Mouse (Mus musculus) stomach, embryonic 14.5 days (tissue): Measurements from ENCODE around the gene Plcb4. TPM values are rescaled to one million over a fixed set of nuclear protein-coding genes. Genes with fewer than 3 reads are reported as not detected.

ENCODE experiments used
- ATAC-seq: fragments of 200-750 bp; cut with Nextera tagmentation; 2 replicates; pipeline ENCODE4 v1.8.0; 2017; ENCODE audit warnings: low read depth, moderate TSS enrichment; ENCODE audit not compliant: insufficient number of reproducible peaks, insufficient read depth, low FRiP score
- H3K27ac ChIP-seq: fragments of 300-500 bp; sonication (generic); 2 replicates; pipeline ENCODE4 v1.5.1; 2014; ENCODE audit warnings: mild to moderate bottlenecking, low read length, moderate library complexity, mixed read lengths
- H3K27me3 ChIP-seq: fragments of 300-500 bp; sonication (generic); 2 replicates; pipeline ENCODE4 v1.6.1; 2014; ENCODE audit warnings: low read length, control low read depth, mixed read lengths; ENCODE audit not compliant: control insufficient read depth, insufficient read depth
- H3K36me3 ChIP-seq: fragments of 300-500 bp; sonication (generic); 2 replicates; pipeline ENCODE4 v1.6.1; 2014; ENCODE audit warnings: mild to moderate bottlenecking, control low read depth, low read length, moderate library complexity, mixed read lengths; ENCODE audit not compliant: control insufficient read depth, insufficient read depth
- H3K4me1 ChIP-seq: fragments of 300-500 bp; sonication (generic); 2 replicates; pipeline ENCODE4 v1.6.1; 2014; ENCODE audit warnings: low read length, control low read depth, mixed read lengths; ENCODE audit not compliant: control insufficient read depth, insufficient read depth
- H3K4me2 ChIP-seq: fragments of 300-500 bp; sonication (generic); replicated peaks from 2 replicates; pipeline ENCODE4 v1.6.1; 2014; ENCODE audit warnings: low read depth, low read length, control low read depth
- H3K4me3 ChIP-seq: fragments of 300-500 bp; sonication (generic); 2 replicates; pipeline ENCODE4 v1.5.1; 2014; ENCODE audit warnings: low read depth, low read length, control low read depth
- H3K9ac ChIP-seq: fragments of 300-500 bp; sonication (generic); replicated peaks from 2 replicates; pipeline ENCODE4 v1.6.1; 2014; ENCODE audit warnings: low read depth, mild to moderate bottlenecking, control low read depth, low read length, moderate library complexity, mixed read lengths
- H3K9me3 ChIP-seq: fragments of 300-500 bp; sonication (generic); 2 replicates; pipeline ENCODE4 v1.6.1; 2016; ENCODE audit warnings: low read depth, low read length, control low read depth; ENCODE audit not compliant: control insufficient read depth
- WGBS: fragments of 180-500 bp; shearing (Covaris S2); extraction: QIAGEN DNeasy Blood & Tissue Kit; methylation state at CpG from one replicate; pipeline ENCODE4 v1.1.7; 2014; 5-methylcytosine and 5-hydroxymethylcytosine counted together
- polyA plus RNA-seq: library from polyadenylated mRNA; unstranded; fragments of >200 nt; fragmentation: Nextera tagmentation; extraction: Ambion mirVana; gene quantifications from 2 replicates; pipeline ENCODE4 v1.2.1, GENCODE M21; 2014

Gene Plcb4
- polyA plus RNA-seq, 1 experiment from 2014 or later: 51.4 TPM

DNA sequence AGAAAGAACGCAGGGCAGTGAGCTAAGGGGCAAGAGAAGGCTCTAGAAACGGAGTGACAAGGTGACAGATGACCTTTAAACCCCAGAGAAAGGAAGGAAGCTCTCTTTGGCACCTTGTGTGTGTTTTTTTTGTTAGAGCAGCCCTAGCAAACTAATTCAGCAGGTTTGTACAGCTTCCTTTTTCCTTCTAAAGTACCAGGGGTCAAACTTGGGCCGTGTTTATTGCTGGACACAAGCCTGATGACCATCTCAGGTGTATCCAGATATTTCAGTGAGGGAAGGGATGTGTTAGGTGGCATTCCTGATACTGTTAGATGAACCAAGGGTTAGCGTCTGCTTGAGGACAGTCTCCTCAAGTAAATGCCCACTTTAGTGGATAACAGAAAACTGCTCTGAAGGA is 116.2 kb downstream of the Plcb4 start:
- H3K4me1 ChIP-seq: peaks cover 3% of the 10 kb centered on the region; the same call in 1 of the 2 replicates
- H3K4me3 ChIP-seq: no peak overlapping the region
- no peak for ATAC-seq
- WGBS: 64% methylated on average over 4 of the region's 4 CpGs
- H3K27me3 ChIP-seq: no peaks in the 10 kb centered on the region
- no peaks in the 10 kb centered on the region for H3K36me3 ChIP-seq
- no peak overlapping the region for H3K27ac ChIP-seq
- no peaks in the 10 kb centered on the region for H3K9me3 ChIP-seq
- H3K4me2 ChIP-seq: no peak overlapping the region
- H3K9ac ChIP-seq: no peak overlapping the region

DNA sequence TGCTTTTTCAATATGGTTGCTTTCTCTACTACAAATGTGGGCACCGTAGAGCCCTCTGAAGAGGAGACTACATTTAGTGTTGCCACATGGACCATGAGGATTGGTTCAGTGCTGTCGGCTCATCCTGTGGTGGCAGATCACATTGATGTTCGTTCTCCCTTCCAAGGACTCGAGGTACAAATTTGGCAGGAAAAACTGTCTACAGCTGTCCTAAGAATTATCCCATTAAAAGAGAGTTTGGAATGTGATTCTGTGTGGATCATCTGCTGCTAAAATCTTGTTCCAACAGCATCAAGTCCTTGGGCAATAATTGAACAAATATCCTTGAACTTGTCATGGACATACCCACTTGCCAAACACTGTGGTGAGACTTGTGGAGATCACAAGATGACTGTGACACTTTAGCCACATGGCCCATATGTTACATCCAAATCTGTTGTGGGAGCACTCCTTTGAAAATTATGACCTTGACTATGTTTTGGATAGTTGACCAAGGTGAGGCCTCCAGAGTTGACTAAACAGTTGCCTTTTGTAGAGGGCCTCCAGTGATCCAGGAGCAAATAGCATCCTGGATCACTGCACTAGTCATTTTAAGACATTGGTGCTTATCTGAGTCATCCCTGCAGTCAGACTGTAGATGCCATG is 117.4 kb downstream of the Plcb4 start:
- WGBS: 94% methylated on average over 4 of the region's 4 CpGs
- no peak for ATAC-seq
- Histone ChIP-seq H3K36me3 (no peaks in the 10 kb centered on the region), H3K9me3 (no peaks in the 10 kb centered on the region), H3K4me2 (no peak overlapping the region), H3K9ac (no peak overlapping the region), H3K4me3 (no peak overlapping the region), H3K27me3 (no peaks in the 10 kb centered on the region), H3K4me1 (no peaks in the 10 kb centered on the region), H3K27ac (no peak overlapping the region)

DNA sequence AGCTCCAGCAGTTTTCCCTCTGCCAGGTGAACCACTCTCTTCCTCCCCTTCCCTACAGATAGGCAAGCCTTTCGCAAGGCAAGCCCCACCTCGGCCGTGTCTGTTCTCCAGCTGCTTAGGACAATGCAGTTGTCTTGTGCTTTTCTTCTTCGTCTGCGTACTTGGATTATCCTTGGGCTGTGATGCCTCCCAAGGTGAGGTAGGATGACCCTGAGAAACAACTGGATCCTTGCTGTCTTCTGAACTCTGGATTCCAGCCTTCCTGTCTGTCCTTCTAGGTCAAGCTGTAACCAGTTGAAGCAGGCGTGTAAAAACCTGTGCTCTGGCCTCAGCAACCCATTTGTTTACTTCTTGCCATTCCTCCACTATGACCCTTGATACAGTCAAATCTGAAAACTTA is 122.6 kb downstream of the Plcb4 start:
- no peak overlapping the region for H3K4me2 ChIP-seq
- ATAC-seq: no peak
- H3K36me3 ChIP-seq: no peaks in the 10 kb centered on the region
- H3K4me1 ChIP-seq: no peaks in the 10 kb centered on the region
- no peaks in the 10 kb centered on the region for H3K27me3 ChIP-seq
- no peaks in the 10 kb centered on the region for H3K9me3 ChIP-seq
- 70% methylated on average over 6 of the region's 6 CpGs for WGBS
- no peak overlapping the region for H3K4me3 ChIP-seq
- no peak overlapping the region for H3K27ac ChIP-seq
- no peak overlapping the region for H3K9ac ChIP-seq

DNA sequence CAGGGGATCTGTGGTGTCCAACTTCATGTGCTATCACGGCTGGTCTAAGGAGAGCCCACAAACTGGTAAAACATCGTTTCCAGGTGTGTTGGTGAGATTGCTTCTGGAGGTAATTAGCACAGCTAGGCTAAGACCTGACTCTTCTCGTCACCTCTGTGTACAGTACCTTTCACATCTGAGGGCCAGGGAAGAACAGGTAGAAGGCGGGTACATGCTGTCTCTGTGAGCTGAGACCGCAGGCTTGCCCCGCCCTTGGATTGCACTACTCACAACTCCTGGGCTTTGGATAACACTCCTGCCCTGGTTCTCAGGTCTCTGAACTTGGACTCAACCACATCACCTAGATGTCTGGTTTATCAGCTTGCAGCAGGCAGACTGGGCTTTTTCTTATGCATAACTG is 128.6 kb downstream of the Plcb4 start:
- H3K27ac ChIP-seq: no peak overlapping the region
- H3K4me1 ChIP-seq: no peaks in the 10 kb centered on the region
- H3K36me3 ChIP-seq: no peaks in the 10 kb centered on the region
- no peaks in the 10 kb centered on the region for H3K9me3 ChIP-seq
- H3K4me2 ChIP-seq: no peak overlapping the region
- no peak overlapping the region for H3K9ac ChIP-seq
- H3K4me3 ChIP-seq: no peak overlapping the region
- ATAC-seq: no peak
- WGBS: 85% methylated on average over 6 of the region's 6 CpGs
- no peaks in the 10 kb centered on the region for H3K27me3 ChIP-seq

DNA sequence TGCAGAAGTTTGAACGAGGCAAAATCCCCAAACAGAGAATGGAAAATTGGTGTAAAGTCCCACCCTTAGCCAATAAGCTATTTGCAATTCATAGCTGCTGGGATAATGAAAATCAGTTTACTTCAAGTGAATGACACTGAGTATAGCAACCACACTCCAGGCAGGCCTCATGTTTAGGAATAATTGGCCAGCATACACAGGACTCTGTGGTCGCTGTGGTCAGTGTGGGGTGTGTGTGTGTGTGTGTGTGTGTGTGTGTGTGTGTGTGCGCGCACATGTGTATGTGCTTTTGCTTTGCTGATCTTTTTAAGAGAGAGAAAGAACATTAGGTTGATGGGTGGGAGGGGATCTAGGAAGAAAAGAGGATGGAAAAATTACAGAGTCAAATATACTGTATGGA is 134.1 kb downstream of the Plcb4 start:
- WGBS: 94% methylated on average over 4 of the region's 4 CpGs

DNA sequence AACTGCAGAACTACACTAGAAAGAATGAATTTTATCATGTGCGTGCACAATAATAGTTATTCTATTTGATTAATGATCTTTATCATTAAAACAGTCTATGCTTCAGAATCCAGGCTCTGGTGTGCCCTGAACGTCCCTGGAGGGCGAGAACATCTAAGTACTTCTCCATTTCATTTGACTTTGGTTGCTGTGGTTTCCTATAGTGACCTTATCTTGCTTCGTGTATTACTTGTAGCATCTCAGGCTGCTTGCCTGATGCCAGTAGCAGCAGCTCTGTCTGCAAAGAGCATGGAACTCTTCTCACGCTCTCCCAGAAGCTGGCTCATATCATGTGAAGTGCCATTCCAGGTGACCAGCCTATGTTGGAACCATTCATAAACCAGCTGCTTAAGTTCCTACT is 137.9 kb downstream of the Plcb4 start:
- no peaks in the 10 kb centered on the region for H3K9me3 ChIP-seq
- H3K9ac ChIP-seq: no peak overlapping the region
- no peak for ATAC-seq
- no peak overlapping the region for H3K27ac ChIP-seq
- no peaks in the 10 kb centered on the region for H3K27me3 ChIP-seq
- H3K36me3 ChIP-seq: no peaks in the 10 kb centered on the region
- no peak overlapping the region for H3K4me3 ChIP-seq
- 78% methylated on average over 5 of the region's 5 CpGs for whole genome bisulfite sequencing
- H3K4me2 ChIP-seq: no peak overlapping the region
- H3K4me1 ChIP-seq: peaks cover 6% of the 10 kb centered on the region; the same call in 1 of the 2 replicates

More for the DNA sequence above, 134.1 kb downstream of the Plcb4 start:
- Histone ChIP-seq H3K4me3 (no peak overlapping the region), H3K27me3 (no peaks in the 10 kb centered on the region), H3K36me3 (no peaks in the 10 kb centered on the region), H3K27ac (no peak overlapping the region), H3K9ac (no peak overlapping the region), H3K9me3 (no peaks in the 10 kb centered on the region), H3K4me2 (no peak overlapping the region), H3K4me1 (peaks cover 2% of the 10 kb centered on the region; the same call in 1 of the 2 replicates)
- ATAC-seq: no peak

DNA sequence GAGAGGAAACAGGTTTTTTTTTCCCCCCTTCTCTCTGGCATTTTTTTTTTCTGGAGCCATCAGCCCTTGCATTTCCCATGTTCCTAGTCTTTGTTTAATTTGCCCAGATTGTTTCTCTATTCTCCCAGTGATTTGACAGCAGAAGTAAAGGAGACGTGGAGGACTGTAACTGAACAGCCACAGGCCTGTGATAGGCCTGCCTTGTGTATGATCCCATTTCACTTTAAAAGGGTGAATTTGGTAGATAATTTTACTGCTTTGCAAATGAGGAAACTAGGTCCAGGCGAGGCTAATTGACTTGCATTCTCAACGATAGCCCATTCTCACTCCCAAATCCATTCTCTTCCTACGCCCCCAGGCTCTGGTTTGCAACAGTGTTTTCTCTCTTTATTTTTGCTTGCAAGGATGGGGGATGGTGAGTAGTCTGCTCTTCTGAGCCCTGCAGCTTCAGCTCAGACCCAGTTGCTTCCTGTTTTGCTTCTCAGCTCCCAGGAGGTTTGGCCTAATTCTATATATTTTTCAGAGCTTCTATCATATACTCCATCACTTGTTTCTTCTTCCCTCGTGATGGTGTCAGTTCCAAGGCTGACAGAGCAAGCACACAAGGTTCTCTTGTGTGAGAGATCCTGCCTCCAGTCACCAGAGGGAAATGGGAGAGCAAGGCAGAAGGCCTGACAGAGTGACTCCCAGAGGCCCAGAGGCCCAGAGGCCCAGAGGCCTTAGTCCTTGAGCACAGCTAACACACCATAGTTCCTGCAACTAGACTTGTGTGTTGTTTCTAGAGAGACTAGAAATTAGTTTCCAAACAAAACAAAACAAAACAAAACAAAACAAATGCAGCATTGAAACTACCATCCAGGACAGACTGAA is 139.1 kb downstream of the Plcb4 start:
- Histone ChIP-seq H3K27ac (peak overlapping the region; percentile 55; the same call in 1 of the 2 replicates), H3K36me3 (no peaks in the 10 kb centered on the region), H3K4me3 (no peak overlapping the region), H3K27me3 (no peaks in the 10 kb centered on the region), H3K9ac (no peak overlapping the region), H3K9me3 (no peaks in the 10 kb centered on the region), H3K4me2 (no peak overlapping the region), H3K4me1 (peaks cover 6% of the 10 kb centered on the region; the same call in 1 of the 2 replicates)
- 43% methylated on average over 5 of the region's 5 CpGs for WGBS
- 0 out of 2 replicates have a peak, but pooled peaks have one; percentile 46 for ATAC-seq

DNA sequence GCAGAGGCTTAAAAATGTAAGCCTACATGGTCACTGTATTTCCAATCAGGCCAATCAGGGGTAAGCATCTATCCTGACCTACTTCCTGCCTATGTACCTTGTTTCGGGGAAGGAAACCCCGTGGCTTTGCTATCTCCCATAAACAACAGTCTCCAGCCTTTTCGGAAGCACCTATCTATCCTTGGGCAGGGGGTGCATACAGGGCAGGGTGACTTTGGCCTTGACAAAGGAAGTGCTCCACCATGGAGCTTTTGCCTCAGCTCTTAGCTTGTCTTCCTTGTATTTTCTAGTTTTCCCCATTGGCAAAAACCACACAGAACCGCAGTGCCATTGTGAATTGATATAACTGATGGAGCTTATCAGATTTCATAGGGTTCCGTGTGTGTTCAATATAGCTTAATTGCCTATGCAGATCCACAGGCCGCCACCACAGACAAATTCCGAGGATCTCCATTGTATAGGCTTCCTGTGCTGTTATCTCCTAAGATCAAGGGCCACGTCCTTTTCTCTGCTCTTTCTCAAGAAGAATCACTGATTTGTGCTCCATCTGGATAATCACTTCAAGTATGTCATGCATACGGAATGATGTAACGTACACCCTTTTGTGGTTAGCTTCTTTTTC is 140.4 kb downstream of the Plcb4 start:
- no peak overlapping the region for H3K9ac ChIP-seq
- no peaks in the 10 kb centered on the region for H3K36me3 ChIP-seq
- H3K9me3 ChIP-seq: no peaks in the 10 kb centered on the region
- no peak overlapping the region for H3K27ac ChIP-seq
- no peaks in the 10 kb centered on the region for H3K27me3 ChIP-seq
- no peak overlapping the region for H3K4me3 ChIP-seq
- H3K4me1 ChIP-seq: peaks cover 6% of the 10 kb centered on the region; the same call in 1 of the 2 replicates
- no peak overlapping the region for H3K4me2 ChIP-seq
- ATAC-seq: no peak
- WGBS: 87% methylated on average over 10 of the region's 10 CpGs
